Mouse (Mus musculus) forebrain, embryonic 15.5 days (tissue): ENCODE results near the gene Napepld. TPM values are rescaled to one million over a fixed set of nuclear protein-coding genes. Genes with fewer than 3 reads are reported as not detected.

Source experiments
- ATAC-seq: fragments of 200-750 bp; cut with Nextera tagmentation; replicated peaks from 2 replicates; pipeline ENCODE4 v1.8.0; 2017; ENCODE audit warnings: mild to moderate bottlenecking, moderate TSS enrichment, moderate library complexity
- H3K27ac ChIP-seq: fragments of 300-500 bp; sonication (generic); replicated peaks from 2 replicates; pipeline ENCODE4 v1.5.1; 2015; ENCODE audit warnings: mild to moderate bottlenecking, inconsistent platforms
- H3K27me3 ChIP-seq: fragments of 300-500 bp; sonication (generic); 2 replicates; pipeline ENCODE4 v1.6.1; 2015; ENCODE audit warnings: inconsistent platforms
- H3K36me3 ChIP-seq: fragments of 300-500 bp; sonication (generic); 2 replicates; pipeline ENCODE4 v1.6.1; 2015; ENCODE audit warnings: mild to moderate bottlenecking, inconsistent platforms
- H3K4me1 ChIP-seq: fragments of 300-500 bp; sonication (generic); 2 replicates; pipeline ENCODE4 v1.6.1; 2015; ENCODE audit warnings: inconsistent platforms
- H3K4me2 ChIP-seq: fragments of 300-500 bp; sonication (generic); replicated peaks from 2 replicates; pipeline ENCODE4 v1.6.1; 2015; ENCODE audit warnings: mild to moderate bottlenecking, inconsistent platforms
- H3K4me3 ChIP-seq: fragments of 300-500 bp; sonication (generic); 2 replicates; pipeline ENCODE4 v1.5.1; 2015; ENCODE audit warnings: mild to moderate bottlenecking, inconsistent platforms
- H3K9ac ChIP-seq: fragments of 300-500 bp; sonication (generic); replicated peaks from 2 replicates; pipeline ENCODE4 v1.6.1; 2015; ENCODE audit warnings: mild to moderate bottlenecking, inconsistent platforms
- H3K9me3 ChIP-seq: fragments of 300-500 bp; sonication (generic); 2 replicates; pipeline ENCODE4 v1.6.1; 2016; ENCODE audit warnings: inconsistent platforms
- WGBS: fragments of 180-500 bp; shearing (Covaris S2); methylation state at CpG from one replicate; pipeline ENCODE4 v1.1.7; 2015; ENCODE audit warnings: mixed read lengths; 5-methylcytosine and 5-hydroxymethylcytosine counted together
- polyA plus RNA-seq: library from polyadenylated mRNA; unstranded; fragments of >200 nt; fragmentation: Nextera tagmentation; extraction: Ambion mirVana; gene quantifications from 2 replicates; pipeline ENCODE4 v1.2.1, GENCODE M21; 2015

Gene Napepld
- polyA plus RNA-seq, result 3.9 and 4.2 TPM in 2 replicates

DNA sequence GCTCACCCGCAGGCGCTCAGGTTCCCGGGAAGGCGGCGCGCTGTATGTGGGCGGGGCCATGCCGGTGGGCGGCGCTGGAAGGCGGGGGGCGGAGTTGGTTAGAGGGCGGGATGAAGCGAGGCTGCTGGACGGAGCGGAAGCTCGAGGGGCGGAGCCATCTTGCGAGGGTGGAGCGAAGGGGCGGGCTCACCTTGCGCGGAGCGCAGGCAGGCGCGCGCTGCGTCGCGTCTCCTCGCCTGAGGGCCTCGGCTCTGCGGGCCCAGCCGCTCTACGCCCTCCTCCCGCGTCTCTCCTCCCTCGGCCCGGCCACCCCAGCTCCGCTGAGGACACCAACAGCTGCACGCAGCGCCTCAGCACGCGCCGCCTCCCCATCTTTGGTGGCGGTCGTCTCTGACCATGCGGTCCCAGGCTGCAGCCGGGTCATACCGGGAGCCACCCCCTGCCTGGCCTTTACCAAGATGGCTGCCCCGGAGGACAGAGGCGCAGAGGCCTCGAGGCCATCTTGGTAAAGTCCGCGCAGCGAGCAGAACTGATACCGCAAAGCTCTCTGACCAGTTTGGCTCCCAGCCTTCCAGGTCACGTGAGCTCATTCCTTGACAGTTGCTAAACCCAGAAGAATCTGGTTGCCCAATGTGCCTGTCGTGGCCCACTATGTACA, at the start of gene Napepld:
Gene Napepld, minus strand, starts transcription at position 46 of the 658 bp plus-strand sequence.
- Histone ChIP-seq H3K4me1 (peaks cover 9% of the 10 kb centered on the region), H3K27ac (peak within 1 kb of the TSS; percentile 97), H3K9ac (peak within 1 kb of the TSS; percentile 82), H3K27me3 (no peaks in the 10 kb centered on the region), H3K4me3 (peak within 1 kb of the TSS; percentile 78), H3K36me3 (no peaks in the 10 kb centered on the region), H3K9me3 (no peaks in the 10 kb centered on the region), H3K4me2 (peak within 1 kb of the TSS; percentile 59)
- ATAC-seq, result peak; percentile 99
- under 1% methylated on average over 58 of the region's 59 CpGs for WGBS

DNA sequence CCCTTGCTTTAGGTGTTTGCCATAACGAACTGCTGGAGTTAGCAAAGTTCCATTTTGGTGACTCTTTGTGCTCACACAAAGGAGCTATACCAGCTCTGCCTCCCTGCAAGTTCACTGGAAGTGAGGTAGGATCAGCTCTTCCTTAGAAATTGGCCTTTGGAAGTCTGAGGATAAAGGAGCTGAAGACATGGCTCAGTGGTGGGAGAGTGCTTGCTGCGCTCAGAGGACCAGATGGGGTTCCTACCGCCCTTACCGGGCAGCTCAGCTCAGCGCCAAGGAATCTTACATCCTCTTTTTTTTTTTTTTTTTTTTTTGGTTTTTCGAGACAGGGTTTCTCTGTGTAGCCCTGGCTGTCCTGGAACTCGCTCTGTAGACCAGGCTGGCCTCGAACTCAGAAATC, 44.8 kb upstream of the Napepld start:
- Histone ChIP-seq H3K9me3 (no peaks in the 10 kb centered on the region), H3K4me3 (no peak overlapping the region), H3K9ac (no peak overlapping the region), H3K27ac (no peak overlapping the region), H3K4me2 (no peak overlapping the region), H3K4me1 (no peaks in the 10 kb centered on the region), H3K36me3 (peaks cover 97% of the 10 kb centered on the region), H3K27me3 (no peaks in the 10 kb centered on the region)
- WGBS, result 94% methylated on average over 7 of the region's 8 CpGs
- no peak for ATAC-seq

DNA sequence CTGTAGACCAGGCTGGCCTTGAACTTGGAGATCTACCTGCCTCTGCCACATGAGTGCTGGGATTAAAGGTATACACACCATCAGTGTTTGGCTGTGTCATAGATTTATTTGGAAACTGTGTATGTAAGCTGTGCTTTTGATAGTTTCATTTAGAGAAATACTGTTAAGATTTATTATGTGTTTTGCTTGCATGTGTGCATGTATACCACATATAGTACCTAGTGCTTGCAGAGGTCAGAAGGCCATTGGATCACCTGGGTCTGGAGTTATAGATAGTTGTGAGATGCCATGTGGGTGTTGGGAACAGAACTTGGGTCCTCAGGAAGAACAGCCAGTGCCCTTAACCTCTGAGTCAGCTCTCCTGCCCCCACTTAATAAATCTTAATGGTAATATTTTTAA, 43.5 kb upstream of the Napepld start:
- Histone ChIP-seq H3K4me3 (no peak overlapping the region), H3K4me1 (no peaks in the 10 kb centered on the region), H3K36me3 (peaks cover 96% of the 10 kb centered on the region), H3K27me3 (no peaks in the 10 kb centered on the region), H3K4me2 (no peak overlapping the region), H3K9me3 (no peaks in the 10 kb centered on the region), H3K9ac (no peak overlapping the region), H3K27ac (no peak overlapping the region)
- no peak for ATAC-seq

DNA sequence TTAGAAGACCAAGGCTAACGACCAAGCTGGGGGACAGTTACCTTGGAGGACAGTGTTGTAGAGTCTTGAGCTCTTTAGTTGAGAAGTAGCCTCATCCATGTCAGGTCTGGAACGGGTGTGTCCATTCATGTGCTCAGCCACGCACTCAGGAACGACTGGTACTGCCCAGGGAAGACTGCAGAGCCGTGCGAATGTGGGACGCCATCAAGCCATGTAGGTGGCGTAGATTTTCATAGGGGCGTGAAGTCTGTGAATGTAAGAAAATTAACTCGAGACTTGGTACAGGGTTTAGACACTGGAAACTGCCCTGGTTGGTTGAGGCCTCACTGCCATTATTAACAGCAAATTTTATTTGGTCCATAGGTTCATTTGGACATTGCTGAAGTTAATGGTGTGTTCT, 42.4 kb upstream of the Napepld start:
- Histone ChIP-seq H3K9ac (no peak overlapping the region), H3K9me3 (no peaks in the 10 kb centered on the region), H3K4me3 (no peak overlapping the region), H3K4me1 (peaks cover 1% of the 10 kb centered on the region), H3K27me3 (no peaks in the 10 kb centered on the region), H3K36me3 (peaks cover 94% of the 10 kb centered on the region), H3K4me2 (no peak overlapping the region), H3K27ac (no peak overlapping the region)
- WGBS, result 94% methylated on average over 10 of the region's 10 CpGs
- ATAC-seq, result no peak

DNA sequence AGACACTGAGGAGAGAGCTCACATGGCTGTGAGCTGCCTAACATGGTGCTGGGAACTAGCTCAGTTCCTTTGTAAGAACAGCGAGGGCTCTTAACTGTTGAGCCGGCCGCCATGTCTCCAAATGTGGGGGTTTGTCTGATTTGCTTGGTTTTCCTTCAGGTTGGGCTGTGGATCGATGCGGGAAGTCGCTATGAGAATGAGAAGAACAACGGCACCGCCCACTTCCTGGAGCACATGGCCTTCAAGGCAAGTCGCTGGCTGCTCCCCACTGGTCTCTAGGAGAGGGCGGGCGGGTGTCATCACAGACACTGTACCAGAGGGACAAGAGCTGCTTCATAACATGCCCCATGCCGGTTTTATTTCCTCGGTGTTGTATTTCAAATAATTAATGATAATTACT, 38.7 kb upstream of the Napepld start:
- ATAC-seq, result no peak
- Histone ChIP-seq H3K4me2 (no peak overlapping the region), H3K27ac (no peak overlapping the region), H3K36me3 (peaks cover 56% of the 10 kb centered on the region), H3K27me3 (no peaks in the 10 kb centered on the region), H3K4me1 (peaks cover 12% of the 10 kb centered on the region), H3K9ac (no peak overlapping the region), H3K9me3 (no peaks in the 10 kb centered on the region), H3K4me3 (no peak overlapping the region)
- WGBS, result 88% methylated on average over 13 of the region's 13 CpGs

DNA sequence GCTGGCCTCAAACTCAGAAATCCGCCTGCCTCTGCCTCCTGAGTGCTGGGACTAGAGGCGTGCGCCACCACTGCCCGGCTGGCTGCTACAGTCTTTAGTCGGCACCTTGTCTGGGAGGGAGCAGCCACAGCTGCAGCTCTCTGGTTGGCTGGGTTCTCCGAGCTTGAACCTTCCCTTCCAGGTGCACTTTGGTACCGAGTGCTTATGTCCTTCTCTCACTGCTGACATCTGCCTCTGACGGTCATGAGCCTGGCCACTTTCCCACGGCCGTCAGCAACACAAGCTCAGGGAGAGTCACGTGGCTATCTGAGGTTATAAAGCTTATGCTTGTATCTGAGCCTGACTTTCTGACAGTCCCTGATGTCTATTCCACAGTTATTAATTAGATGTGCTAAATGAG, 37.9 kb upstream of the Napepld start:
- WGBS, result 93% methylated on average over 11 of the region's 11 CpGs
- no peak overlapping the region for H3K4me2 ChIP-seq
- H3K36me3 ChIP-seq, result peaks cover 49% of the 10 kb centered on the region
- peaks cover 13% of the 10 kb centered on the region for H3K4me1 ChIP-seq
- H3K9me3 ChIP-seq, result no peaks in the 10 kb centered on the region
- H3K4me3 ChIP-seq, result no peak overlapping the region
- no peak for ATAC-seq
- no peaks in the 10 kb centered on the region for H3K27me3 ChIP-seq
- H3K9ac ChIP-seq, result no peak overlapping the region
- H3K27ac ChIP-seq, result no peak overlapping the region

DNA sequence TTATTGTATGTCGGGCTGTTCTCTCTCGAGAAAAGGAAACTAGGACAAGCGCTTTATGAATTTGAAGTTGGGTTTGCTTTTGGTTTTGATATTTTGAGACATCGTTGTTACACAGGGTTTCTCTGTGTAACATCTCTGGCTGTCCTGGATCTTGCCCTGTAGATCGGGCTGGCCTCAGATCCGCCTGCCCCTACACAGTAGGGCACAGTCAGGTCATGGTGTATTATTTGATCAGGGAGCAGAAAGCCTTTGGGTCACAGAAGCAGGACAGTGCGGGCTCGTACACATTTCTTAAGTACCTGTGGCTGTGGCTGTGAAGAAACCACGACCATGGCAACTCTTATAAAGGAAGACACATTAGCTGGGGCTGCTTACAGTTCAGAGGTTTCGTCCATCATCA, 36.4 kb upstream of the Napepld start:
- peaks cover 34% of the 10 kb centered on the region for H3K36me3 ChIP-seq
- H3K27ac ChIP-seq, result no peak overlapping the region
- peak overlapping the region; percentile 83 for H3K9ac ChIP-seq
- H3K27me3 ChIP-seq, result no peaks in the 10 kb centered on the region
- 29% methylated on average over 10 of the region's 10 CpGs for WGBS
- peak overlapping the region; percentile 83 for H3K4me3 ChIP-seq
- no peak for ATAC-seq
- H3K4me2 ChIP-seq, result peak overlapping the region; percentile 85
- H3K9me3 ChIP-seq, result no peaks in the 10 kb centered on the region
- H3K4me1 ChIP-seq, result peaks cover 27% of the 10 kb centered on the region

DNA sequence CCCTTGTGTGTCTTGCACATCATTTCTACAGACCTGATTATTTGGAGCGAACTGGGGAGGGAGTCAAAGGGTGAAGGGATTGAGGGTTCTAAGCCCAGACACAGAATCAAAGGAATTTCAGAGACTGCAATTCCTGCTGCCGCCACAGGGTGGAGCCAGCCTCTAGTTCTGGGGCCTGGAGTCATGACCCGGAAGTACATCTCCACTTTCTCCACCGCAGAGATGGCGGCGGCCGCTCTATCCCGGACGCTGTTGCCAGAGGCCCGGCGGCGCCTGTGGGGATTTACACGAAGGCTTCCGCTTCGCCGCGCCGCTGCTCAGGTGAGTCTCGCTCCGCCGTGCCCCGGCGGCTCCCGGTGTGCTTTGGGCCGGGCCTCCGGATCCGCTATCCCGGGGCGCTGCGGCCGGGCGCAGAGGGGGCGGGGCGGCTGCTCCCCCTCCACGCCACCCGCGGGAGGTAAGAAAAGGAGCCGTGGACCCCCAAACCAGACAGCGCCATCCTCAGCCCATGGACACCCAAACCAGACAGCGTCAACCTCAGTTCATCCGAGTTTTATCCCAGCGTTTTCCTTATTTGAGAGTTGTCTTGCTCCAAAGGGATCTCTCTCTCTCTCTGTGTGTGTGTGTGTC, 35.9 kb upstream of the Napepld start, which contains the start of gene Pmpcb:
Gene Pmpcb, plus strand, starts transcription at position 186 of the 630 bp plus-strand sequence.
- Histone ChIP-seq H3K4me3 (peak within 1 kb of the TSS; percentile 83), H3K4me1 (peaks cover 33% of the 10 kb centered on the region), H3K27ac (peak within 1 kb of the TSS; percentile 82), H3K9ac (peak within 1 kb of the TSS; percentile 83), H3K27me3 (no peaks in the 10 kb centered on the region), H3K4me2 (peak within 1 kb of the TSS; percentile 85), H3K36me3 (peaks cover 28% of the 10 kb centered on the region), H3K9me3 (no peaks in the 10 kb centered on the region)
- under 1% methylated on average over 42 of the region's 42 CpGs for WGBS
- peak; percentile 74 for ATAC-seq

DNA sequence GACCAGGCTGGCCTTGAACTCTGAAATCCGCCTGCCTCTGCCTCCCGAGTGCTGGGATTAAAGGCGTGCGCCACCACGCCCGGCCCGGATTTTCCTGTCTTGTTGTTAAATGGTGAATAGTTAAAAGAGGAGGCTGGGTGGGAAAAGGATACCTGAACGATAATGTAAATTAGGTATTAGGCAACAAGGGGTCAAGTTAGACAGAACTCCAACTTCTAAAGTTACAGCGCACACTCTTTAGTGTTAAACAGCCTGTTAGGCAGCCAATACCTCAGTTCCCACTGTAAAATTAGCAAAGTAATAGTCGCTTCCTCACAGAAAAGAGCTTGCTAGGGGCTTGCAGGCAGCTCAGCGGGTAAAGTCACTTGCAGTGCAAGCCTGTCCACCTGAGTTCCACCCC, 34.9 kb upstream of the Napepld start:
- Histone ChIP-seq H3K4me1 (peaks cover 34% of the 10 kb centered on the region), H3K9ac (no peak overlapping the region), H3K27me3 (no peaks in the 10 kb centered on the region), H3K4me2 (no peak overlapping the region), H3K27ac (no peak overlapping the region), H3K9me3 (no peaks in the 10 kb centered on the region), H3K4me3 (no peak overlapping the region), H3K36me3 (peaks cover 18% of the 10 kb centered on the region)
- WGBS, result 89% methylated on average over 11 of the region's 11 CpGs
- no peak for ATAC-seq

DNA sequence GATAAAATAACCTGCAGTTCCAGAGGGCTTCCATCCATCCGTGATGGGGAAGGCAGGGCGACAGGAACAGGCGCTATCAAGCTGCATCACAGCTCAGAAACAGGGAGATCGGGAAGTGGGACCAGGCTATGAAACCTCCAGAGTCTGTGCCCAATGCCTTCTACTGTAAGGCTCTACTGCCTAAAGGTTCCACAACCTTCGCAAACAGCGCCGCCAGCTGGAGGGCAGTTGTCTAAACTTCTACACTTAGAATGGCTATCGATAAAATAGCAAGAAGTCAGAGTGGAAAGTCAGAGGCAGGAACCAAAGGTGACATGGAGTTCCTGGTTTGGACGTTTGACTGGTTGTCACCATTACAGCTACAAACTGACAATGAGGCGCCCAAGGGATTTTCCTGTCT, 34.4 kb upstream of the Napepld start:
- no peak overlapping the region; the same call in 1 of the 2 replicates for H3K9ac ChIP-seq
- no peak overlapping the region for H3K4me2 ChIP-seq
- no peak for ATAC-seq
- peaks cover 16% of the 10 kb centered on the region for H3K36me3 ChIP-seq
- no peak overlapping the region for H3K27ac ChIP-seq
- no peaks in the 10 kb centered on the region for H3K27me3 ChIP-seq
- peaks cover 34% of the 10 kb centered on the region for H3K4me1 ChIP-seq
- no peaks in the 10 kb centered on the region for H3K9me3 ChIP-seq
- WGBS, result 32% methylated on average over 10 of the region's 10 CpGs
- no peak overlapping the region for H3K4me3 ChIP-seq

DNA sequence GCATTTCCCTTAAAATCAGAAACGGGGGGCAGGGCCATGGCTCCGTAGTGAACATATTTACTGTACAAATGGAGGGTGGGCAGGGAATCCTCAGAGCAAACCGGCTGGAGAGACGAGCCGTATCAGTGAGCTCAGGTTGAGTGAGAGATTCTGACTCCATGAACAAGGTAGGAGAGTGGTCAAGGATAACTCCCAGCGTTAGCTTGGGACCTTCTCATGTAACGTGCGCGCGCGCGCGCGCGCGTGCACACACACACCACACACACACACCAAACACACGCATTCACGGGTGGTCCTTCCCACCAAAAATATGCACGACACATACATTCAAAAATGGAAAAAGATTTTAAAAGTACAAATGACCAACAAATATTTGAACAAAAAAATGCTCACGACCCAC, 33.9 kb upstream of the Napepld start:
- 85% methylated on average over 20 of the region's 20 CpGs for WGBS
- Histone ChIP-seq H3K4me3 (no peak overlapping the region), H3K27me3 (no peaks in the 10 kb centered on the region), H3K9me3 (no peaks in the 10 kb centered on the region), H3K27ac (no peak overlapping the region), H3K9ac (no peak overlapping the region), H3K4me1 (peaks cover 34% of the 10 kb centered on the region), H3K4me2 (no peak overlapping the region), H3K36me3 (peaks cover 11% of the 10 kb centered on the region)
- no peak for ATAC-seq

DNA sequence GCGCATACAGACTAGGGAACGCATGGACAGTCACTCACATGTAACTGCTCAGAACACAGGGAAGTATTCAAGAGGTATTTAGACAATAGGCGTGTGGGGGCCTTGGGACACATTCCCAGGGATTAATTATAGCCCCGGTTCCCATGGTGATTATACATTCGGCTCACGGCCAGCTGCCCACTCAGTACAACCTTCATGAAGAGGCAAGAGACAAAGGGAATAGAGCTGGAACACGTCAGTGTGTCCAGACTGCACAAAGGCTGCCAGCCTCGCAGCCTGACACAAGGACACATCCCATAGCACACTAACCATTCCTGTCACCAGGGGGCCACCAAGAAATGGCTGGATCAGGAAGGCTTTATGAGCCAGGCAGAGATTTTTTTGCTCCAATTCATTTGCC, 31.7 kb upstream of the Napepld start:
- peak overlapping the region; percentile 88 for H3K27ac ChIP-seq
- no peaks in the 10 kb centered on the region for H3K27me3 ChIP-seq
- peak; percentile 87 for ATAC-seq
- 7% methylated on average over 8 of the region's 8 CpGs for WGBS
- peak overlapping the region; percentile 3; the same call in 1 of the 2 replicates for H3K4me2 ChIP-seq
- H3K4me1 ChIP-seq, result peaks cover 26% of the 10 kb centered on the region
- H3K4me3 ChIP-seq, result no peak overlapping the region
- H3K36me3 ChIP-seq, result no peaks in the 10 kb centered on the region
- peak overlapping the region; percentile 3; the same call in 1 of the 2 replicates for H3K9ac ChIP-seq
- no peaks in the 10 kb centered on the region for H3K9me3 ChIP-seq
